Mouse (Mus musculus) brain, adult 10 weeks (tissue): ENCODE measurements around the gene Cr2. TPM values are rescaled to one million over a fixed set of nuclear protein-coding genes. Genes with fewer than 3 reads are reported as not detected.

Experiments
- polyA plus RNA-seq: library from polyadenylated mRNA; stranded (reverse); fragments of 350-450 nt; fragmentation: Illumina TruSeq; extraction: RNeasy Lipid Tissue Mini Kit (QIAGEN cat#74804); gene quantifications from one replicate; pipeline ENCODE4 v1.2.3, GENCODE M21; 2015; ENCODE audit warnings: low read depth, low replicate concordance

Cr2 gene
- 0.13 TPM for polyA plus RNA-seq

DNA sequence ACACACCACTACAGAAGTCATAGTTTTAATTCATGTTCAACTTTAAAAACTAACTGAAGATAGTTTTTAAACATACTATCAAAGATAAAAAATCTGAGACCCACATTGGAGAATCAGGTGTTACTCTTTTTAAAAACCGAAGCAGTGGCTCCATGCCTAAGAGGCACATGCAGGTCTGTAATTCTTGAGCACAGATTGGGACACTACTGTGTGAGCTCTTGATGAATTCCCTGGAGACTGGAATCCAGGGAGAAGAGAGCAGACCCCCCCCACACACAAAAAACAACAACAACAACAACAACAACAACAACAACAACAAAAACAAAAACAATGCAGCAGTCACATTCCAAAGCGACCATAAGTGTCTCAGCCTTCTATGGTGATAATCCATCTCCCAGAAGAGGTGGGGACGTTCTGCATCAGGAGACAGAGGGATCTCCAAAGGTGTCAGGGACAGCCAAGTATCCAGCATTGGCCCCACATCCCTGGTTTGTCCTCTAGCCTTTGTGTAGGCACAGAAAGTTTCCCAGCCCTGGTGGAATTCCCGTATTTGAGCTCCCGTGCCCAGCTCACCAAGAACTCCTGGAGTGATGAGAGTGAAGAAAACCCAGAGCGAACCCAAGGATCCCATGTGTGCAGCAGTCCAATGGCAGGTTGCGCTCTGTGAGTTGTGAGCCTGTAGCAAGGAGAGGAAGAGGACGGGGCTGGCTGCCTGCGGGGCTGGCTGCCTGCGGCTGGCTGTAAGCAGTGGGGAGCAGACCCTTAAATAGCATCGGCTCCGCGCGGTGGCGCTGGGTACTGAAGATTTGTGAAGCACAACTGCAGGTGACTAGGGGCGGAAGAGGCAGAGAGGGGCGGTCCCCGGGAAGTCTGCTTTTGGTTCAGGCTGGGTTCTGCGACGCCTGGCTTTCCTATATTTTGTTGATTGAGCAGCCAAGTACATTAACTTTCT is at the start of gene Cr2:
TSS of gene Cr2 (minus strand) at position 737 of the 952 bp plus-strand sequence.

DNA sequence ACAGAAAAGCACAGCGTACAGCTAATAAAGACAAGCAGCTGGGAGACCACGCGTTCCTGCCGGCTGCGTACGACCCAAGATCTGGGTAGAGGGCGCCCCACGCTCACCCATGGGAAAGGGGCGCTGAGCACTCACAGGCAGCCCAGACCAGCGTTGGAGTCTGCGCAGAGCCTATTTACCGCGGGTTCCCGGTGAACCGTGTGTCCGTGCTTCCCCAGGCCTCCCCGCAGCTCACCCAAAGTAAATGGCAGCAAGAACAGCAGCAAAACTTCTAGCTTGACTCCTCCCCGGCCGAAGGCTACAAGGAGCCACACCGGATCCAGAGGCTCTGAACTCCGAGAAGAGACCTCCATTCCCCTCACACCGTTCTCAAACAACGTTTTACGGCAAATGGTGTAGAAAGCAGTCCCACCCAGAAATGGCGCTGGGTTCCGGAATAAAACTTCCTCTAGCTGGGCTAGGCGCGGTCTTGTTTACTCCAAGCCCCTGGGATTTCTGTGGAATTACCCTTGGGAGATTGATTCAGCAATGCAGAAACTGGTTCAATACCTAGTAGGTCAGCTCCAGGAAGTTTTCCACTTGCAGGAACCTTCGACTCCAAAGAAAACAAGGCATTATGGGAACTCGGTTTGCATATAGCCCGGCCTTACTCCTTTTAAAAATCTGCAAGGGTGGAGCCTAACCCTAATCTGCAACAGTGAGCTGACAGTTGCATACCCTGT is 45.4 kb downstream of the Cr2 start, which contains the start of gene Cr1l:
TSS of gene Cr1l (minus strand) at position 634 of the 722 bp plus-strand sequence.

DNA sequence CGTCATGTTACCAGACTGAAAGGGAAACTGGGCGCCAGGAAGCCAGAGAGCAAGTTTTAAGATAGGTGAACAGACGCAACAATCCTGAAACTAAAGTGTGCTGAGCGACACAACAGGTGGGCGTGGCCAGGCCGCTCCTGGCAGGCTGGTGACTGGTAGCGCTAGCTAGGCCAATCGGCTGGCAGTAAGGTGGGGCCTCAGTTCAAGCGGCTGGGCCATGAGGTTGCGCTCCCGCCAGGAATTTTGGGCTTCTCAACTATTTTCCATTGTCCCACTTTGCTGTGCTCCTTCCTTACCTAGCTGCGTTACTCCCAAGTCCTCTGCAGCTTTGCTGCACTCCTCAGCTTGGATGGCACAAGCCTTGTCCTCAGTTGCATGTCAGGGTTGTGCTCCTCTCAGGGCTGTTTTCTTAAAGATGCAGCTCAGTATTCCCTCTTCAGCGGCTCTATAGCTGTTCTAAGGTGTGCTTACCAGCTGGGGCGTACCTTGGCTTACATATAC is 84.2 kb downstream of the Cr2 start, which contains the start of gene Cd46:
TSS of gene Cd46 (minus strand) at position 30 of the 501 bp plus-strand sequence.

Other genes with a start within 250 kb of the Cr2 start
- gene Cd34, start 237.9 kb downstream of the Cr2 start, polyA plus RNA-seq: 61.4 TPM
- gene Cd46, start 84.5 kb downstream of the Cr2 start, polyA plus RNA-seq: 2.6 TPM
- gene Cr1l, start 45.1 kb downstream of the Cr2 start, polyA plus RNA-seq: 40.3 TPM